Comparison of ENCODE assay signal across 26 mouse cellular contexts in the genomic region with DNA sequence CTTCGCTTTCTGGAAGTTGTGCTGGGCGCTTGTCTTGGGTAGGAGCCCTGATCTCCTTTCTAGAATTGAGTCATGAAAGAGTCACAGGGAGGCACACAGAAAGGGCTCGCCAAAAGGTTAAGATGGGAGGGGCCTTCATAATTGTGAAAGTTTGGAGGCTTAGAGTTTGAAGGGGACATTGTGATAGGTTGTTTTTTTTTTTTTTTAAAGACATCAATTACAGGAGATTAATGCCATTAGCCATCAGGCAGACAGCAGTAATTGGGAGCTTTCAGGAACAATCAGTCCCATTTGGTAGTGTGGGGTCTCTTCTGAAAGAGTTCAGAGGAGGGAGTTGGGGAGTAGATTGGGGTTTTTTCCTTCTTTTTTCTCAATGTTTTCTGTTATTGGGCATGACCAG.
DNase-seq lines count a peak whose midpoint lies in the region; ATAC-seq and TF ChIP-seq lines count a peak whose summit lies in the region.
"Had no signal": no experiment of that assay in that cellular context is flagged by ENCODE, and none has a peak within 500 bp of the region (broad histone marks: within the 10 kb centered on the region; RNA-seq: fewer than 3 reads in every experiment).

No protein-coding gene starts in this region.

- TF ChIP-seq CTCF in brain, embryonic 14.5 days (IDR thresholded peaks at IDR 0.05; ENCODE audit: borderline replicate concordance, extremely low read depth, insufficient read depth, insufficient read length) = no peak
- no peak for TF ChIP-seq CTCF in intestine, postnatal 0 days (IDR thresholded peaks at IDR 0.05; ENCODE audit: low read depth)

- H3K9me3 ChIP-seq in embryonic facial prominence, embryonic 10.5 days = no peaks in the 10 kb centered on the region
- H3K9me3 ChIP-seq in forebrain, embryonic 13.5 days (replicated peaks) = no peaks in the 10 kb centered on the region
- H3K9me3 ChIP-seq in forebrain, embryonic 16.5 days (ENCODE audit: control insufficient read depth, low read length) = no peaks in the 10 kb centered on the region
- H3K9me3 ChIP-seq in intestine, postnatal 0 days (ENCODE audit: control insufficient read depth) = no peaks in the 10 kb centered on the region
- H3K9me3 ChIP-seq: embryonic facial prominence, embryonic 13.5 days; heart, embryonic 12.5 days; heart, embryonic 15.5 days had no signal

- WGBS in embryonic facial prominence, embryonic 10.5 days = 59% methylated on average over 3 of the region's 3 CpGs
- 24% methylated on average over 3 of the region's 3 CpGs for WGBS in forebrain, embryonic 13.5 days
- WGBS in forebrain, embryonic 16.5 days = 10% methylated on average over 3 of the region's 3 CpGs
- WGBS in intestine, postnatal 0 days = 74% methylated on average over 3 of the region's 3 CpGs

- peaks cover 25% of the 10 kb centered on the region for H3K4me1 ChIP-seq in embryonic facial prominence, embryonic 10.5 days
- H3K4me1 ChIP-seq in forebrain, embryonic 13.5 days = peaks cover 51% of the 10 kb centered on the region
- peaks cover 9% of the 10 kb centered on the region for H3K4me1 ChIP-seq in forebrain, embryonic 16.5 days (replicated peaks; ENCODE audit: control insufficient read depth, insufficient read depth, low read length)
- H3K4me1 ChIP-seq in intestine, postnatal 0 days (replicated peaks; ENCODE audit: control insufficient read depth, insufficient read depth, low read length) = no peaks in the 10 kb centered on the region

- DNase-seq in brain, embryonic 14.5 days (ENCODE audit: low read depth) = peak; percentile 89
- DNase-seq in embryonic facial prominence, embryonic 10.5 days (ENCODE audit: low spot score) = no peak
- no peak for DNase-seq in urinary bladder, postnatal 4 days (ENCODE audit: low spot score in 2 of 2)
- no peak for DNase-seq in cerebellum, adult 11-12 months
- no peak for DNase-seq in frontal cortex, postnatal 25 days (ENCODE audit: low spot score in 2 of 2)
- DNase-seq: adrenal gland, adult 8-10 months; adrenal gland, postnatal 25 days; cerebellum, adult 2 months; cerebellum, adult 9-11 months; cerebellum, postnatal 25 days; gastrocnemius, postnatal 25 days; heart, adult 18-20 months; heart, postnatal 10 days; heart, postnatal 36 days had no signal

- no peak overlapping the region for H3K9ac ChIP-seq in forebrain, embryonic 13.5 days
- H3K9ac ChIP-seq in forebrain, embryonic 16.5 days (replicated peaks; ENCODE audit: low read depth, low read length) = no peak overlapping the region
- no peak overlapping the region for H3K9ac ChIP-seq in intestine, postnatal 0 days (ENCODE audit: low read depth, low read length)
- H3K9ac ChIP-seq: embryonic facial prominence, embryonic 13.5 days; heart, embryonic 12.5 days; heart, embryonic 15.5 days; hindbrain, embryonic 14.5 days had no signal

- H3K36me3 ChIP-seq in embryonic facial prominence, embryonic 10.5 days (replicated peaks) = no peaks in the 10 kb centered on the region
- H3K36me3 ChIP-seq in forebrain, embryonic 13.5 days (ENCODE audit: poor library complexity, severe bottlenecking) = no peaks in the 10 kb centered on the region
- H3K36me3 ChIP-seq in forebrain, embryonic 16.5 days (ENCODE audit: control insufficient read depth, insufficient read depth) = no peaks in the 10 kb centered on the region
- H3K36me3 ChIP-seq in intestine, postnatal 0 days (ENCODE audit: control insufficient read depth, insufficient read depth) = no peaks in the 10 kb centered on the region
- H3K36me3 ChIP-seq: embryonic facial prominence, embryonic 13.5 days; heart, embryonic 12.5 days; heart, embryonic 15.5 days had no signal

- H3K27me3 ChIP-seq in embryonic facial prominence, embryonic 10.5 days (replicated peaks; ENCODE audit: low read depth, poor library complexity, severe bottlenecking) = no peaks in the 10 kb centered on the region
- H3K27me3 ChIP-seq in forebrain, embryonic 13.5 days = no peaks in the 10 kb centered on the region
- H3K27me3 ChIP-seq in forebrain, embryonic 16.5 days (replicated peaks; ENCODE audit: control insufficient read depth, insufficient read depth, low read length) = no peaks in the 10 kb centered on the region
- no peaks in the 10 kb centered on the region for H3K27me3 ChIP-seq in intestine, postnatal 0 days (replicated peaks; ENCODE audit: control insufficient read depth, insufficient read depth, low read length)
- H3K27me3 ChIP-seq: embryonic facial prominence, embryonic 13.5 days; heart, embryonic 12.5 days; heart, embryonic 15.5 days had no signal

- no peak overlapping the region for H3K4me3 ChIP-seq in embryonic facial prominence, embryonic 10.5 days
- H3K4me3 ChIP-seq in forebrain, embryonic 13.5 days = no peak overlapping the region
- no peak overlapping the region for H3K4me3 ChIP-seq in forebrain, embryonic 16.5 days (replicated peaks; ENCODE audit: low read length)
- no peak overlapping the region for H3K4me3 ChIP-seq in intestine, postnatal 0 days (ENCODE audit: low read depth, low read length)
- H3K4me3 ChIP-seq: embryonic facial prominence, embryonic 13.5 days; erythroblast, embryonic 14.5 days; heart, embryonic 12.5 days; heart, embryonic 15.5 days had no signal

- no peak for ATAC-seq in forebrain, embryonic 13.5 days
- no peak for ATAC-seq in forebrain, embryonic 16.5 days
- ATAC-seq in intestine, postnatal 0 days = no peak
- ATAC-seq: CD4-positive, CD25-positive, alpha-beta regulatory T cell, adult 4 months; hindbrain, postnatal 0 days; inflammation-experienced regulatory T-cells, adult 6 months; intestine, embryonic 16.5 days had no signal

- H3K4me2 ChIP-seq in forebrain, embryonic 13.5 days = no peak overlapping the region
- H3K4me2 ChIP-seq in forebrain, embryonic 16.5 days (ENCODE audit: low read length) = no peak overlapping the region
- no peak overlapping the region for H3K4me2 ChIP-seq in intestine, postnatal 0 days (replicated peaks; ENCODE audit: low read depth)
- H3K4me2 ChIP-seq: embryonic facial prominence, embryonic 13.5 days; heart, embryonic 12.5 days; heart, embryonic 15.5 days; hindbrain, embryonic 14.5 days had no signal

- TF ChIP-seq POLR2A in brain, embryonic 14.5 days (IDR thresholded peaks at IDR 0.05; ENCODE audit: borderline replicate concordance, extremely low read depth, insufficient read depth, insufficient read length, poor library complexity, severe bottlenecking) = no peak

- H3K27ac ChIP-seq in embryonic facial prominence, embryonic 10.5 days (replicated peaks) = peak overlapping the region; percentile 27
- H3K27ac ChIP-seq in forebrain, embryonic 13.5 days = peak overlapping the region; percentile 93
- peak overlapping the region; percentile 51; the same call in 1 of the 2 replicates for H3K27ac ChIP-seq in forebrain, embryonic 16.5 days (ENCODE audit: low read length)
- H3K27ac ChIP-seq in intestine, postnatal 0 days (ENCODE audit: low read depth, low read length) = no peak overlapping the region
- H3K27ac ChIP-seq: embryonic facial prominence, embryonic 13.5 days; heart, embryonic 15.5 days; hindbrain, embryonic 14.5 days; hindbrain, postnatal 0 days had no signal
